9 mouse cellular contexts compared by ENCODE assay signal in the genomic region with DNA sequence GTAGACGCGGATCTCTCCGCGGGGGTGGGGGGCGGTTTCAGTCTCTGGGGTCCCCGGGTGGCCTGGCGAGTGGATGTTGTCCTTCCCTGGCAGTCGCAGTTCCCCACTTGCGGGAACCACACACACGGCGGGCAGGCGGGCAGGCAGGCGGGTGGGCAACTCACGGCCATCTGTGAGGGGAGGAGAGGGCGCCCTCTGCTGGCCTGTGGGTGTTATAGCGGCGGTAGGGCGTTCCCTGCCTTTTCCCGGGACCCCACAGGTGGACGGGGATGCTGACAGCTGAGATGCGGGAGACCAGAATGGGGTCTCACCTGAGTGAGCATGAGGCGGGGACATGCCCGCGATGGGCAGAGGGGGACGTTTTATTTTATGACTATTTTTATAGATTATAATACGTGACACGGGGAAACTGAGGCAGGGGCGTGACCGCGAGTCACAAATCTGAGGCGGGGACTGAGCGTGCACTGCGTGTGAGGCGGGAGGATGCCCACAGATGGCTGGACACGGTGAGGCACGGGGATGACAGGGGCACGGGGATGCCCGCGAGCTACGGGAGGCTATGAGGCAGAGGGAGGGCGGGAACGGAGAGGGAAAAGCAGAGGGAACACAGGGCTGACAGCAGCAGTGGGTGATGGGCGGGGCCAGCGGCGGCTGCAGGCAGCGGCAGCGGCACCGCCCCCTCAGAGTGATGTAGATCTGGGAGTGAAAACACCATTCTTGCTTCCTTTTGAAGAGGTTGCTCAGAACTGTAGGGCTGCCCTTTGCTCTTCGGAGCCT.
DNase-seq lines count a peak whose midpoint lies in the region; ATAC-seq lines count a peak whose summit lies in the region.
"Had no signal": no experiment of that assay in that cellular context is flagged by ENCODE, and none has a peak within 500 bp of the region (broad histone marks: within the 10 kb centered on the region; RNA-seq: fewer than 3 reads in every experiment).

No protein-coding gene starts in this region.

- H3K27ac ChIP-seq in stomach, embryonic 14.5 days (ENCODE audit: low read length): no peak overlapping the region

- intact Hi-C loops in left cerebral cortex, postnatal 36 days (cut with DNase I): no loop called here

- H3K9ac ChIP-seq in stomach, embryonic 14.5 days (replicated peaks; ENCODE audit: low read depth, low read length): 0 out of 2 replicates have a peak overlapping the region, but pooled peaks have one; percentile 18

- H3K27me3 ChIP-seq in stomach, embryonic 14.5 days (ENCODE audit: control insufficient read depth, insufficient read depth, low read length): no peaks in the 10 kb centered on the region
- H3K27me3 ChIP-seq: CH12.LX had no signal

- H3K36me3 ChIP-seq in stomach, embryonic 14.5 days (ENCODE audit: control insufficient read depth, insufficient read depth, low read length): no peaks in the 10 kb centered on the region

- H3K9me3 ChIP-seq in stomach, embryonic 14.5 days (ENCODE audit: control insufficient read depth, low read depth, low read length): peaks cover 4% of the 10 kb centered on the region; the same call in 1 of the 2 replicates

- DNase-seq in heart, adult 18-20 months: peak; percentile 10 to 42
- no peak for DNase-seq in heart, adult 8-10 months (ENCODE audit: low spot score)
- peak; percentile 31 for DNase-seq in cerebellum, adult 9-11 months
- peak; percentile 50 to 70 for DNase-seq in frontal cortex, postnatal 10 days (ENCODE audit: low spot score in 2 of 2)
- peak; percentile 9 for DNase-seq in induced T-regulatory cell, adult 2 months (ENCODE audit: low read depth)
- DNase-seq in left cerebral cortex, postnatal 36 days (ENCODE audit: low spot score in 2 of 2): peak; percentile 56 to 57
- DNase-seq in mesoderm, embryonic 11.5 days (ENCODE audit: low read depth, low spot score): peak; percentile 74

- H3K4me3 ChIP-seq in stomach, embryonic 14.5 days (ENCODE audit: low read depth, low read length): peak overlapping the region; percentile 39

- peak overlapping the region; percentile 85 for H3K4me2 ChIP-seq in stomach, embryonic 14.5 days (replicated peaks; ENCODE audit: low read depth, low read length)

- WGBS in stomach, embryonic 14.5 days: 3% methylated on average over 49 of the region's 49 CpGs

- ATAC-seq in stomach, embryonic 14.5 days (ENCODE audit: insufficient number of reproducible peaks, insufficient read depth, low FRiP score, low read depth): peak; percentile 84

- H3K4me1 ChIP-seq in stomach, embryonic 14.5 days (ENCODE audit: control insufficient read depth, insufficient read depth, low read length): no peaks in the 10 kb centered on the region
